Mouse (Mus musculus): ENCODE data around the gene Dph1. TPM values are rescaled to one million over a fixed set of nuclear protein-coding genes. Genes with fewer than 3 reads are reported as not detected.

Dph1 gene
- polyA plus RNA-seq (2017; shearing (Covaris generic)) = 13.9 TPM

GRCm38 (mm10) chr11:75190905-75191441 is at the start of gene Dph1:
Dph1 (minus strand) TSS chr11:75191241.

GRCm38 (mm10) chr11:75193256-75194071 is 2.4 kb upstream of the Dph1 start, which contains the start of gene Rtn4rl1:
Rtn4rl1 (plus strand) TSS chr11:75193783.

GRCm38 (mm10) chr11:75178672-75179208 is 12.3 kb downstream of the Dph1 start, which contains the start of gene Ovca2:
Ovca2 (minus strand) TSS chr11:75178835.

DNA sequence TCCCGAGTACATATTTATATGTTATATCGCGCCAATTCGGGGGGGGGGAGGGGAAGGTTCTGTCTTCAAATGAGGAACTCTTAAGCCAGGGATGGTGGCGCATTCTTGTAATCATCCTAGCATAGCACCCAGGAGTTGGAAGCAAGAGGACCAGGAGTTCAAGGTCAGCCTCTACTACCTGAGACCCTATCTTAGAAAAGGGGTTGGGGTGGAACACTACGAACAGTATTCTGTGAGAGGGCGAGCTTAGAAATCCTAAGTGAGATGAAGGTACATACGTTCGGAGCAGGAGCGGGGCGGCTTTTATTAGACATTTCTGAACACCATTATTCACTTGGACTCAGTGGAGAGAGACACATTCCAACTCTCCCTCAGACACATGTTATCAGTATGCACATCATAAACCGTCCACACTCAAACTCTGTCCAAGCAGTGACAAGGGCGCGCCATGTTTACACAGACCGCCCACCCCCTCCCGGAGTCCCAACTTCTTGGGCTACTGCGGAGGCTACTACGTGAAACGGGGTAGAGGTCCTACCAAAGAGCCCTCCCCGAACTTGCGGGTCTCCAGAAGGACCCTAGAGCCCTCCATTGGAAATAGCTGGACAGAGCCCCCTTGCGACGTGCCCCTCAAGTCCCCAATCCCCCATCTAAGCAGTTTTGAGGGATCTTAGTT is 21.5 kb downstream of the Dph1 start, which contains the start of gene Hic1:
Gene Hic1, minus strand, starts transcription at position 115 of the 676 bp plus-strand sequence.

Other genes with a start within 250 kb of the Dph1 start
- gene Hic1, start 21.7 kb downstream of the Dph1 start, polyA plus RNA-seq (2017; shearing (Covaris generic)) = 14.4 TPM
- gene Ovca2, start 12.4 kb downstream of the Dph1 start, polyA plus RNA-seq (2017; shearing (Covaris generic)) = 31.6 TPM
- gene Rtn4rl1, start 2.5 kb upstream of the Dph1 start, polyA plus RNA-seq (2017; shearing (Covaris generic)) = 20.8 TPM
- 101 TPM for gene Rpa1, start 157.1 kb upstream of the Dph1 start, polyA plus RNA-seq (2017; shearing (Covaris generic))
- 20.9 TPM for gene Smyd4, start 157.2 kb upstream of the Dph1 start, polyA plus RNA-seq (2017; shearing (Covaris generic))
- gene Serpinf1, start 231.5 kb upstream of the Dph1 start, polyA plus RNA-seq (2017; shearing (Covaris generic)) = 0.65 TPM
- not detected for gene Serpinf2, start 248.3 kb upstream of the Dph1 start, polyA plus RNA-seq (2017; shearing (Covaris generic))